Mouse (Mus musculus) right cerebral cortex, postnatal 4 days (tissue): ENCODE measurements at regions not wholly inside any gene's neighbourhood (a gene's known extent, or its start where the extent isn't known, plus 50 kb on each side); places are given as distances from the start of the nearest gene placed in this dataset.

Experiments used
- DNase-seq: peaks from one replicate; pipeline ENCODE4 v3.0.0-alpha.2; 2022

GRCm38 (mm10) chr10:117443426-117444350 is 63.9 kb upstream of the Cpsf6 start:
- DNase-seq = no peak

- DNase-seq = no peak
Observed at GRCm38 (mm10) chr10:117441979-117442803, 62.4 kb upstream of the Cpsf6 start.

- no peak for DNase-seq
Observed at GRCm38 (mm10) chr10:117441121-117441978, 61.5 kb upstream of the Cpsf6 start.

GRCm38 (mm10) chr10:117440225-117440976 is 60.6 kb upstream of the Cpsf6 start:
- no peak for DNase-seq

- no peak for DNase-seq
Observed at GRCm38 (mm10) chr10:117439206-117440110, 59.6 kb upstream of the Cpsf6 start.

- DNase-seq = no peak
Observed at GRCm38 (mm10) chr10:117438614-117439193, 58.9 kb upstream of the Cpsf6 start.

GRCm38 (mm10) chr10:117437970-117438369 is 58.2 kb upstream of the Cpsf6 start:
- DNase-seq = no peak

- DNase-seq = peak; percentile 32
Observed at GRCm38 (mm10) chr10:117436875-117437715, 57.3 kb upstream of the Cpsf6 start.

- DNase-seq = no peak
Observed at GRCm38 (mm10) chr10:117436308-117436874, 56.6 kb upstream of the Cpsf6 start.

- DNase-seq = peak; percentile 28
Observed at GRCm38 (mm10) chr10:117435734-117436121, 55.9 kb upstream of the Cpsf6 start.

- peak; percentile 97 for DNase-seq
Observed at GRCm38 (mm10) chr10:117434871-117435733, 55.3 kb upstream of the Cpsf6 start.

GRCm38 (mm10) chr10:117434293-117434842 is 54.6 kb upstream of the Cpsf6 start:
- DNase-seq = no peak

- no peak for DNase-seq
Observed at GRCm38 (mm10) chr10:117433547-117434292, 53.9 kb upstream of the Cpsf6 start.

- DNase-seq = no peak
Observed at GRCm38 (mm10) chr10:117432871-117433546, 53.2 kb upstream of the Cpsf6 start.

- peak; percentile 80 for DNase-seq
Observed at GRCm38 (mm10) chr10:117432415-117432814, 52.6 kb upstream of the Cpsf6 start.

- no peak for DNase-seq
Observed at GRCm38 (mm10) chr10:117431850-117432249, 52.0 kb upstream of the Cpsf6 start.
